Mouse (Mus musculus) limb, embryonic 11.5 days (tissue): ENCODE results near the gene Hsd17b2. TPM values are rescaled to one million over a fixed set of nuclear protein-coding genes. Genes with fewer than 3 reads are reported as not detected.
"Not testable (repeated sequence)": the region's sequence is repeated elsewhere in the genome, so short reads cannot be mapped to it uniquely, and the experiment has no call there.

Experiments used
- ATAC-seq: fragments of 200-750 bp; cut with Nextera tagmentation; 2 replicates; pipeline ENCODE4 v1.8.0; 2017; ENCODE audit warnings: low read depth; ENCODE audit not compliant: insufficient number of reproducible peaks, low FRiP score, low TSS enrichment
- DNase-seq: peaks from one replicate; pipeline ENCODE4 v3.0.0-alpha.2; 2015; ENCODE audit warnings: low spot score
- H3K27ac ChIP-seq: fragments of 300-500 bp; sonication (generic); replicated peaks from 2 replicates; pipeline ENCODE4 v1.5.1; 2014; ENCODE audit warnings: low read depth, mild to moderate bottlenecking, low read length
- H3K27me3 ChIP-seq: fragments of 300-500 bp; sonication (generic); 2 replicates; pipeline ENCODE4 v1.6.1; 2014; ENCODE audit warnings: mild to moderate bottlenecking, low read length, mixed read lengths; ENCODE audit not compliant: control insufficient read depth, insufficient read depth
- H3K36me3 ChIP-seq: fragments of 300-500 bp; sonication (generic); 2 replicates; pipeline ENCODE4 v1.6.1; 2014; ENCODE audit warnings: mild to moderate bottlenecking, low read length, moderate library complexity, mixed read lengths; ENCODE audit not compliant: control insufficient read depth, insufficient read depth
- H3K4me1 ChIP-seq: fragments of 300-500 bp; sonication (generic); 2 replicates; pipeline ENCODE4 v1.6.1; 2014; ENCODE audit warnings: low read length, mixed read lengths; ENCODE audit not compliant: control insufficient read depth, insufficient read depth
- H3K4me2 ChIP-seq: fragments of 300-500 bp; sonication (generic); 2 replicates; pipeline ENCODE4 v1.6.1; 2014; ENCODE audit warnings: low read depth, mild to moderate bottlenecking, moderate library complexity; ENCODE audit not compliant: severe bottlenecking
- H3K4me3 ChIP-seq: fragments of 300-500 bp; sonication (generic); 2 replicates; pipeline ENCODE4 v1.5.1; 2014; ENCODE audit warnings: low read depth, low read length
- H3K9ac ChIP-seq: fragments of 300-500 bp; sonication (generic); 2 replicates; pipeline ENCODE4 v1.6.1; 2014; ENCODE audit warnings: mild to moderate bottlenecking, low read length
- H3K9me3 ChIP-seq: fragments of 300-500 bp; sonication (generic); 2 replicates; pipeline ENCODE4 v1.6.1; 2016; ENCODE audit warnings: low read length; ENCODE audit not compliant: control insufficient read depth
- WGBS: fragments of 180-500 bp; shearing (Covaris S2); extraction: QIAGEN DNeasy Blood & Tissue Kit; methylation state at CpG from one replicate; pipeline ENCODE4 v1.1.7; 2014; 5-methylcytosine and 5-hydroxymethylcytosine counted together
- polyA plus RNA-seq: library from polyadenylated mRNA; unstranded; fragments of >200 nt; fragmentation: Nextera tagmentation; extraction: Ambion mirVana; gene quantifications from 2 replicates; pipeline ENCODE4 v1.2.1, GENCODE M21; 2014

Gene Hsd17b2
- polyA plus RNA-seq, 1 experiment from 2014 or later = not detected

DNA sequence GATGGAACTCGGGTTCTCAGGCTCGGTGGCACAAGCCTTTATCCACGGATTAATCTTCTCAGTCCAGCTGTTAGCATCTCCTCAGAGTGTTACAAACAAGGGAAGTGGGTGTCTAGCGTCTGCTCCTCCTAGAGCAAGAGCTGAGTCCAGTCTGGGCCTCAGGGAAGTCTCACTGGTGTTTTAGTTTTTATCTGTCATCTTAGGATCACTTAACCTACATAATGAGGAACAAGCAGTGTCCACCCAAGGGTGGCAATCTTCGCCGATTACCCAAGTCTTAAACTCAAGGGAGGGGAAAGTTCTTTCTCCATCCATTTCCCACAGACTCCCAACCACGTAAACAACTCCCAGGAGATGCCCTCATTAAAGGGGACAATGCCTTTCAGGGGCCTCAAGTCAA lies 24.8 kb downstream of the Hsd17b2 start:
- DNase-seq (no peak), ATAC-seq (no peak)
- H3K36me3 ChIP-seq = no peaks in the 10 kb centered on the region
- no peak overlapping the region for H3K4me2 ChIP-seq
- no peaks in the 10 kb centered on the region for H3K9me3 ChIP-seq
- no peak overlapping the region for H3K27ac ChIP-seq
- H3K9ac ChIP-seq = no peak overlapping the region
- H3K27me3 ChIP-seq = no peaks in the 10 kb centered on the region
- H3K4me3 ChIP-seq = no peak overlapping the region
- H3K4me1 ChIP-seq = 0 out of 2 replicates have a peak, but pooled peaks cover 4% of the 10 kb centered on the region
- WGBS = 75% methylated on average over 7 of the region's 7 CpGs

DNA sequence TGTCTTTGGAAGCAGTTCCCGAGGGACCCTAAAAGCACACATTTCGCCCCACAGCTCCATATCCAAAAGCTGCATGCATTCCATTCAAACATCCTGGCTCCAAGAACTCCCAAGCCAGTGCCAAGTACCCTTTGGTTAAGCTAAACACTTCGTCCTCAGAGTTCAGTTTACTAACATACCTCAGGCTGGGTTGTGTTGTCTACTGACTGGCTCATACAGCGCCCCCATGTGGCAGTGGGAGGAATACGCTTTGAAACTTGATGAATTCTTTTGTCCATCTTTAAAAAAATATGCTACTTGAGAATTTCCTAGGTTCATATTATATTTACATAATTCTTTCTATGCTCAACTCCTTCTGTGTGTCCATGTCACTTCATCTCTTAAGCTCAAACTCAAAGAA lies 25.9 kb downstream of the Hsd17b2 start:
- Histone ChIP-seq H3K27me3 (no peaks in the 10 kb centered on the region), H3K4me2 (no peak overlapping the region), H3K36me3 (no peaks in the 10 kb centered on the region), H3K9ac (no peak overlapping the region), H3K4me3 (no peak overlapping the region), H3K9me3 (no peaks in the 10 kb centered on the region), H3K27ac (no peak overlapping the region), H3K4me1 (0 out of 2 replicates have a peak, but pooled peaks cover 4% of the 10 kb centered on the region)
- ATAC-seq = no peak
- DNase-seq = peak; percentile 35
- WGBS = 65% methylated on average over 5 of the region's 5 CpGs

DNA sequence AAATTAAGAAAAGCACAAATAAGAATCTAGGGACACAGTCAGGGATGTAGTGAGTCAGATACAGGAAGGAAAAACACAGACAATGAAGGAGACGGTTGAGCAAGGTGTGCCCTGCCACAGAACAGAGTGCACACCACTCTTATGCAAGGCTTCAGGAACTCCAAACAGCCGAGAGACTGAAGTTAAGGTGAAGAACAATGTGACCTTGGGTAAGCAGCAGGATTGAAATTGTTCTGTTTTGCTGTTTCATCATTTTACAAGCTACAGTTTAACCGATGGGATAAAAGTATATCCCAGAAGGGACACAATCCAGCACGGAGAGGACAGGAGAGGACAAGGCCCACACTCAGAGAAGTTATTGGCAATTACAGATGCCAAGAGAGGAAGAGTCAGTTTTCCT lies 26.5 kb downstream of the Hsd17b2 start:
- Histone ChIP-seq H3K4me1 (0 out of 2 replicates have a peak, but pooled peaks cover 4% of the 10 kb centered on the region), H3K27ac (no peak overlapping the region), H3K27me3 (no peaks in the 10 kb centered on the region), H3K9ac (no peak overlapping the region), H3K4me3 (no peak overlapping the region), H3K9me3 (no peaks in the 10 kb centered on the region), H3K36me3 (no peaks in the 10 kb centered on the region), H3K4me2 (no peak overlapping the region)
- 82% methylated on average over 4 of the region's 4 CpGs for WGBS
- no peak for ATAC-seq
- no peak for DNase-seq

DNA sequence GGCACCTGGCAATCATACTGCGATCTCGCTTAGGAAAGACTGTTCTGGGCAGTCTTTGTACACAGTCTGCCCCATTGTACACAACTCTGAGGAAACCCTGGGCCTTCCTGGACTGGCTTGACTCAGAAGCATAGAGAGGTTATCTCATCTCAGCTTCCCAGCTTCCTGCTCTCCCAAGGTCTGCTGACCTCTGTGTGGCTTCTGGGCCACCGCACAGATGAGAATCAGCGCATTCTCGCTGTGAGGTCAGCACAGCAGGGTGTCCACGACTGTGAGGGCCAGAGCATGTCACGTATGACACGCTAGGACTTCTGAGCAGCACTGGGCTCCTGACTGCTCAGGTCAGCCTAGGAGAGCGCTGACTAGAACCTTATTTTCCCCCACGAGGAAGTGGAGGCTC lies 29.3 kb downstream of the Hsd17b2 start:
- no peak for DNase-seq
- no peak overlapping the region for H3K27ac ChIP-seq
- 57% methylated on average over 10 of the region's 10 CpGs for WGBS

DNA sequence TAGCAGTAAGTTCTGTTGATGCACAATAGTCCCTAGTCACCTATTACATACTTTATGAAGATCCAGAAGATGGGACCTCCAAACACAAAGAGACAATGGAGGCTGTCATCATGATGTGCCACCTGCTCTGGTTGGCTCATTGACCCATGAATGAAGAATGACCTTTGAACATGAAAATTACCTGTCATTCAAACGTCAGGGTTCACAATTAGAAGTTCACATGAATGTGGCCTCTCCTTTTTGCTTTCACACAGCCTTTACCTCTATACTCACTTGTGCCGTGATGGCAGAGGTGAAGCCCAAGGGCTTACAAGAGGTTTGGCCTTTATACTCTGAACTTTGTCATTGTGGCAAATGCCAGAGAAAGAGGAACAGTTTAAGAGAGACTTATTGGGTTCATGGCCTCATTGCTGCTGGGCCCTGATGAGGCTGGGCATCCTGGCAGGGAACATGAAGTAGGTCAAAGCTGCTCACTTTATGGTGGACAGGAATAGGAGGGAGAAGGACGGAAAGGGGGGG lies 35.0 kb downstream of the Hsd17b2 start:
- no peak for ATAC-seq
- 82% methylated on average over 3 of the region's 3 CpGs for WGBS
- no peak for DNase-seq

More for the DNA sequence above, 29.3 kb downstream of the Hsd17b2 start:
- no peak overlapping the region for H3K4me2 ChIP-seq
- no peaks in the 10 kb centered on the region for H3K27me3 ChIP-seq
- H3K4me3 ChIP-seq = no peak overlapping the region
- 0 out of 2 replicates have a peak, but pooled peaks cover 4% of the 10 kb centered on the region for H3K4me1 ChIP-seq
- H3K36me3 ChIP-seq = no peaks in the 10 kb centered on the region
- no peak overlapping the region for H3K9ac ChIP-seq
- no peak for ATAC-seq
- H3K9me3 ChIP-seq = no peaks in the 10 kb centered on the region

DNA sequence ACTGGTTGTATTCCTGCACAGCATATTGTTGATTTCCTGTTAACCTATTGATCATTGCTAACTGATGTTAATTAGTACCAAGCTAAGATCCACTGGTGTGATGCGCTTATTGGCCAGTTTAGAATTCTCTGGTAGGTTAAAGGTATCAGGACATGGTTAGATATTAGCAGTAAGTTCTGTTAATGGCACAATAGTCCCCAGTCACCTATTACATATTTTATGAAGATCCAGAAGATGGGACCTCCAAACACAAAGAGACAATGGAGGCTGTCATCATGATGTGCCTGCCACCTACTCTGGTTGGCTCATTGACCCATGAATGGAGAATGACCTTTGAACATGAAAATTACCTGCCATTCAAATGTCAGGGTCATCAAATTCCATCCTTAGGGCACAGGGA lies 36.5 kb downstream of the Hsd17b2 start:
- DNase-seq, H3K36me3 ChIP-seq, H3K4me2 ChIP-seq, ATAC-seq, H3K9ac ChIP-seq, H3K27ac ChIP-seq, H3K4me3 ChIP-seq, H3K4me1 ChIP-seq, H3K27me3 ChIP-seq, H3K9me3 ChIP-seq: not testable (repeated sequence)
- WGBS = 95% methylated on average over 1 of the region's 1 CpGs

More for the DNA sequence above, 35.0 kb downstream of the Hsd17b2 start:
- Histone ChIP-seq H3K27me3 (no peaks in the 10 kb centered on the region), H3K36me3 (no peaks in the 10 kb centered on the region), H3K9ac (no peak overlapping the region), H3K9me3 (no peaks in the 10 kb centered on the region), H3K27ac (no peak overlapping the region), H3K4me1 (no peaks in the 10 kb centered on the region), H3K4me2 (no peak overlapping the region), H3K4me3 (no peak overlapping the region)

DNA sequence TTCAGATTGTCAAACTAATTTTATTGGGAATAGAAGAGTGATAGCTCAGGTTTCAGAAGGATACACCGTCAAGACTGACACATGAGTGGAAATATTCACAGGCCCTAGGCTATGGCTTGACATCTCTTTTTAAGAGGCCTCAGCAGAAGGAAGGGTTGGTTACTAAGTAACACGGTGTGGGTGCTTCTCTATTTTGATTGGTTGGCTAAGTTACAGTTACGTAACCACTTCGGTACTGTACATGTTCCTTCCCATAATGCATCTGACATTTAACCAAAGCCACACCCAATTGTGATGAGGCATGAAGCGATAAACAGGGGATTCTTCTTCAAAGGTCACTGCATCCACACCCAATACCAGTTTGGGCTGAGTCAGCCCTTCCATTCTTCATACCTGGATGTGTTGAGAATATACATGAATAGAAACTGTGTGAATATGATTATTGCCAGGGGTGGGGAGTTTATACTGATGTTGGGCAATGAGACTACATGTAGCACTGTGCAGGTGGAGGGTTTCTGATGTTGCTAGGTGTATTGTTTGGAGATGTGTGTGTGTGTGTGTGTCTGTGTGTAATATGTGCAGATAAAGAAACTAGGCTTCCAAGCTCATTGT lies 38.8 kb downstream of the Hsd17b2 start:
- Histone ChIP-seq H3K4me3 (no peak overlapping the region), H3K36me3 (no peaks in the 10 kb centered on the region), H3K4me1 (no peaks in the 10 kb centered on the region), H3K9me3 (no peaks in the 10 kb centered on the region), H3K4me2 (no peak overlapping the region), H3K27ac (no peak overlapping the region), H3K27me3 (no peaks in the 10 kb centered on the region), H3K9ac (no peak overlapping the region)
- DNase-seq (no peak), ATAC-seq (no peak)
- WGBS = 91% methylated on average over 5 of the region's 5 CpGs

DNA sequence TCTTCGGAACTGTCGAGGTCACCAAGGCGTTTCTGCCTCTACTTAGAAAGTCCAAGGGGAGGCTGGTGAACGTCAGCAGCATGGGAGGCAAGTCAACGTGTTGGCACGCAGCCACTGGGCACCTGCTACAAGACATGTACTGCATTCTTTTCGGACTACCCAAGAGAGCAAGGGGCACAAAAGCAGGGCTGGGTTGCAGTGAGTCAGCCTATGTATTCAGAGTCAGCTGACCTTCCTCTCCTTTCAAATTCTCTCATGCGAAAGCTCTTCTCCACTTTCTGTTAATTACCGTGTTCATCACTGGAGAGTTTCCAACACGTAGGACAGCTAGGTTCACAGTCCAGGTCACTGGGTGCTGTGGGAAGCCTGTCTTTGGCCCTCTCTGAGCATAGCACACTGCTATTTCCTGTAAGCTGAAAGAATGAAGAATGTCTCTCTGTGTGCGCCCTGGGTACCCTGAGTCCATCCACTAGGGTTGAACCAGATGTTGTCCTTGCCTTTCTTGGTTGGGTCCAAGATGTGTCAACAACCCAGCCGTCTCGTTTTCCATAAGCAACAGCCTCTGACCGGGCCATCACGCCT lies 40.8 kb downstream of the Hsd17b2 start:
- 89% methylated on average over 15 of the region's 15 CpGs for WGBS
- H3K4me3 ChIP-seq = no peak overlapping the region
- DNase-seq = no peak
- H3K9ac ChIP-seq = no peak overlapping the region
- H3K27ac ChIP-seq = no peak overlapping the region
- H3K27me3 ChIP-seq = no peaks in the 10 kb centered on the region
- no peaks in the 10 kb centered on the region for H3K36me3 ChIP-seq
- ATAC-seq = no peak
- no peaks in the 10 kb centered on the region for H3K9me3 ChIP-seq
- H3K4me2 ChIP-seq = no peak overlapping the region
- H3K4me1 ChIP-seq = peaks cover 2% of the 10 kb centered on the region; the same call in 1 of the 2 replicates
